Mouse (Mus musculus) hindbrain, embryonic 11.5 days (tissue): ENCODE results near the gene Brd4. TPM values are rescaled to one million over a fixed set of nuclear protein-coding genes. Genes with fewer than 3 reads are reported as not detected.
A peak's percentile ranks its signal among the peaks of the same experiment; 100 is the strongest.

ENCODE experiments used
- ATAC-seq: fragments of 200-750 bp; cut with Nextera tagmentation; 2 replicates; pipeline ENCODE4 v1.8.0; 2017; ENCODE audit warnings: mild to moderate bottlenecking, moderate TSS enrichment, moderate library complexity; ENCODE audit not compliant: low FRiP score
- DNase-seq: peaks from one replicate; pipeline ENCODE4 v3.0.0-alpha.2; 2015; ENCODE audit warnings: low spot score
- H3K27ac ChIP-seq: fragments of 300-500 bp; sonication (generic); 2 replicates; pipeline ENCODE4 v1.5.1; 2014; ENCODE audit warnings: mild to moderate bottlenecking, low read depth, low read length
- H3K27me3 ChIP-seq: fragments of 300-500 bp; sonication (generic); 2 replicates; pipeline ENCODE4 v1.6.1; 2014; ENCODE audit warnings: mild to moderate bottlenecking, low read length, moderate library complexity, mixed read lengths; ENCODE audit not compliant: control insufficient read depth, insufficient read depth
- H3K36me3 ChIP-seq: fragments of 300-500 bp; sonication (generic); 2 replicates; pipeline ENCODE4 v1.6.1; 2014; ENCODE audit warnings: mild to moderate bottlenecking, low read length, moderate library complexity, mixed read lengths; ENCODE audit not compliant: control insufficient read depth, insufficient read depth
- H3K4me1 ChIP-seq: fragments of 300-500 bp; sonication (generic); replicated peaks from 2 replicates; pipeline ENCODE4 v1.6.1; 2014; ENCODE audit warnings: low read length, mixed read lengths; ENCODE audit not compliant: control insufficient read depth, insufficient read depth
- H3K4me2 ChIP-seq: fragments of 300-500 bp; sonication (generic); replicated peaks from 2 replicates; pipeline ENCODE4 v1.6.1; 2014; ENCODE audit warnings: mild to moderate bottlenecking, low read depth, low read length
- H3K4me3 ChIP-seq: fragments of 300-500 bp; sonication (generic); 2 replicates; pipeline ENCODE4 v1.5.1; 2014; ENCODE audit warnings: low read depth, low read length
- H3K9ac ChIP-seq: fragments of 300-500 bp; sonication (generic); 2 replicates; pipeline ENCODE4 v1.6.1; 2014; ENCODE audit warnings: low read depth, low read length
- H3K9me3 ChIP-seq: fragments of 300-500 bp; sonication (generic); 2 replicates; pipeline ENCODE4 v1.6.1; 2016; ENCODE audit warnings: low read length; ENCODE audit not compliant: control insufficient read depth
- WGBS: fragments of 180-500 bp; shearing (Covaris S2); extraction: QIAGEN DNeasy Blood & Tissue Kit; methylation state at CpG from one replicate; pipeline ENCODE4 v1.1.7; 2014; 5-methylcytosine and 5-hydroxymethylcytosine counted together
- polyA plus RNA-seq: library from polyadenylated mRNA; unstranded; fragments of >200 nt; fragmentation: Nextera tagmentation; extraction: Ambion mirVana; gene quantifications from 2 replicates; pipeline ENCODE4 v1.2.1, GENCODE M21; 2014

Gene Brd4
- polyA plus RNA-seq, 1 experiment from 2014 or later = 98.5 TPM

- DNase-seq (no peak), ATAC-seq (peak; percentile 80)
- Histone ChIP-seq H3K4me2 (peak overlapping the region; percentile 63), H3K4me1 (peaks cover 17% of the 10 kb centered on the region), H3K9me3 (no peaks in the 10 kb centered on the region), H3K9ac (peak overlapping the region; percentile 84), H3K36me3 (no peaks in the 10 kb centered on the region), H3K4me3 (peak overlapping the region; percentile 74), H3K27me3 (no peaks in the 10 kb centered on the region; the same call in 1 of the 2 replicates), H3K27ac (peak overlapping the region; percentile 87)
- 7% methylated on average over 8 of the region's 9 CpGs for WGBS
Measured at GRCm38 (mm10) chr17:32165266-32165802, 119.2 kb downstream of the Brd4 start.

GRCm38 (mm10) chr17:32164780-32165179 lies 119.7 kb downstream of the Brd4 start:
- Histone ChIP-seq H3K9ac (peak overlapping the region; percentile 36; the same call in 1 of the 2 replicates), H3K36me3 (no peaks in the 10 kb centered on the region), H3K4me1 (peaks cover 17% of the 10 kb centered on the region), H3K4me3 (peak overlapping the region; percentile 74; the same call in 1 of the 2 replicates), H3K27me3 (no peaks in the 10 kb centered on the region; the same call in 1 of the 2 replicates), H3K4me2 (no peak overlapping the region), H3K27ac (peak overlapping the region; percentile 87), H3K9me3 (no peaks in the 10 kb centered on the region)
- no peak for DNase-seq
- no peak for ATAC-seq

GRCm38 (mm10) chr17:32163910-32164650 lies 120.4 kb downstream of the Brd4 start:
- 69% methylated on average over 6 of the region's 6 CpGs for WGBS
- ATAC-seq (no peak), DNase-seq (no peak)
- no peak overlapping the region for H3K4me3 ChIP-seq
- H3K27ac ChIP-seq = peak overlapping the region; percentile 51; the same call in 1 of the 2 replicates
- no peaks in the 10 kb centered on the region for H3K36me3 ChIP-seq
- peak overlapping the region; percentile 36 for H3K9ac ChIP-seq
- peaks cover 17% of the 10 kb centered on the region for H3K4me1 ChIP-seq
- H3K9me3 ChIP-seq = no peaks in the 10 kb centered on the region
- H3K27me3 ChIP-seq = no peaks in the 10 kb centered on the region; the same call in 1 of the 2 replicates
- H3K4me2 ChIP-seq = peak overlapping the region; percentile 14

- ATAC-seq = peak; percentile 21; the same call in 1 of the 2 replicates
- H3K27me3 ChIP-seq = no peaks in the 10 kb centered on the region; the same call in 1 of the 2 replicates
- WGBS = 2% methylated on average over 53 of the region's 58 CpGs
- H3K4me3 ChIP-seq = peak overlapping the region; percentile 45
- H3K9me3 ChIP-seq = no peaks in the 10 kb centered on the region
- H3K36me3 ChIP-seq = no peaks in the 10 kb centered on the region
- peak overlapping the region; percentile 77 for H3K4me2 ChIP-seq
- peak; percentile 90 for DNase-seq
- H3K9ac ChIP-seq = peak overlapping the region; percentile 54
- peaks cover 17% of the 10 kb centered on the region for H3K4me1 ChIP-seq
- H3K27ac ChIP-seq = no peak overlapping the region
Measured at GRCm38 (mm10) chr17:32162112-32162850, 122.2 kb downstream of the Brd4 start.

- H3K4me3 ChIP-seq = no peak overlapping the region
- H3K9ac ChIP-seq = no peak overlapping the region
- no peak overlapping the region for H3K27ac ChIP-seq
- H3K4me1 ChIP-seq = peaks cover 14% of the 10 kb centered on the region
- no peak overlapping the region for H3K4me2 ChIP-seq
- 80% methylated on average over 4 of the region's 4 CpGs for WGBS
- H3K9me3 ChIP-seq = no peaks in the 10 kb centered on the region
- H3K27me3 ChIP-seq = no peaks in the 10 kb centered on the region; the same call in 1 of the 2 replicates
- DNase-seq = no peak
- peaks cover 4% of the 10 kb centered on the region; the same call in 1 of the 2 replicates for H3K36me3 ChIP-seq
- no peak for ATAC-seq
Measured at GRCm38 (mm10) chr17:32160882-32161281, 123.6 kb downstream of the Brd4 start.

- no peak for DNase-seq
- H3K9ac ChIP-seq = no peak overlapping the region
- no peak overlapping the region for H3K27ac ChIP-seq
- H3K4me2 ChIP-seq = no peak overlapping the region
- WGBS = 92% methylated on average over 13 of the region's 13 CpGs
- H3K27me3 ChIP-seq = no peaks in the 10 kb centered on the region; the same call in 1 of the 2 replicates
- no peak for ATAC-seq
- no peak overlapping the region for H3K4me3 ChIP-seq
- peaks cover 4% of the 10 kb centered on the region for H3K4me1 ChIP-seq
- H3K9me3 ChIP-seq = no peaks in the 10 kb centered on the region
- peaks cover 6% of the 10 kb centered on the region; the same call in 1 of the 2 replicates for H3K36me3 ChIP-seq
Measured at GRCm38 (mm10) chr17:32158841-32159240, 125.7 kb downstream of the Brd4 start.

GRCm38 (mm10) chr17:32146718-32147117 lies 137.8 kb downstream of the Brd4 start:
- Histone ChIP-seq H3K4me3 (no peak overlapping the region), H3K4me1 (no peaks in the 10 kb centered on the region), H3K9ac (no peak overlapping the region), H3K36me3 (peaks cover 14% of the 10 kb centered on the region; the same call in 1 of the 2 replicates), H3K4me2 (no peak overlapping the region), H3K27ac (no peak overlapping the region), H3K9me3 (no peaks in the 10 kb centered on the region), H3K27me3 (no peaks in the 10 kb centered on the region)
- 95% methylated on average over 8 of the region's 8 CpGs for WGBS
- DNase-seq (no peak), ATAC-seq (no peak)
